Mouse (Mus musculus) myocyte (in vitro differentiated cells): ENCODE results near the gene Cgref1.

ENCODE experiments used
- CEBPB ChIP-seq: IDR thresholded peaks from 2 replicates; pipeline ENCODE4 v1.6.1; 2011; ENCODE audit warnings: mild to moderate bottlenecking, moderate library complexity; ENCODE audit not compliant: poor library complexity, insufficient read depth, severe bottlenecking
- E2F4 ChIP-seq: IDR thresholded peaks from one replicate; pipeline ENCODE4 v1.6.1; 2011; ENCODE audit warnings: mild to moderate bottlenecking, control low read depth, moderate library complexity; ENCODE audit not compliant: insufficient read depth
- MAX ChIP-seq: IDR thresholded peaks from one replicate; pipeline ENCODE4 v1.6.1; 2011; ENCODE audit warnings: low read depth, mild to moderate bottlenecking, control low read depth
- MYOD1 ChIP-seq, 3 experiments: IDR thresholded peaks; one replicate each; pipeline ENCODE4 v1.6.1; 2011; ENCODE audit warnings: control low read depth in 2 of 3, low read depth in 2 of 3, mild to moderate bottlenecking in 2 of 3, moderate library complexity in 1 of 3; ENCODE audit not compliant: insufficient read length in 2 of 3, control insufficient read depth in 1 of 3
- POLR2A ChIP-seq: IDR thresholded peaks from one replicate; pipeline ENCODE4 v1.6.1; 2011; ENCODE audit warnings: low read depth, mild to moderate bottlenecking, control low read depth, moderate library complexity; ENCODE audit not compliant: insufficient read length
- POLR2AphosphoS2 ChIP-seq: IDR thresholded peaks from one replicate; pipeline ENCODE4 v1.6.1; 2011; ENCODE audit warnings: low read depth, control low read depth; ENCODE audit not compliant: insufficient read length
- REST ChIP-seq: IDR thresholded peaks from one replicate; pipeline ENCODE4 v1.6.1; 2011; ENCODE audit warnings: mild to moderate bottlenecking, control low read depth, moderate library complexity; ENCODE audit not compliant: insufficient read depth, insufficient read length
- TCF12 ChIP-seq: IDR thresholded peaks from one replicate; pipeline ENCODE4 v1.6.1; 2011; ENCODE audit warnings: mild to moderate bottlenecking, control low read depth; ENCODE audit not compliant: poor library complexity, insufficient read depth, severe bottlenecking
- TCF3 ChIP-seq: IDR thresholded peaks from one replicate; pipeline ENCODE4 v1.6.1; 2011; ENCODE audit warnings: low read depth, control low read depth; ENCODE audit not compliant: insufficient read length
- USF1 ChIP-seq: IDR thresholded peaks from one replicate; pipeline ENCODE4 v1.6.1; 2011; ENCODE audit warnings: low read depth, mild to moderate bottlenecking, control low read depth, moderate library complexity

- TF ChIP-seq POLR2A (no peak), TCF3 (no peak), E2F4 (no peak), MYOD1 (IDR thresholded peaks at IDR 0.05; ENCODE audit: control insufficient read depth in 1 of 3, insufficient read length in 2 of 3, low read depth in 2 of 3) (no peak), MAX (no peak), POLR2AphosphoS2 (peak; percentile 49), REST (no peak), TCF12 (no peak), CEBPB (0 out of 2 replicates have a peak, but pooled peaks have one; percentile 14), USF1 (peak; percentile 12)
Observed at GRCm38 (mm10) chr5:30901860-30902259, 43.5 kb downstream of the Cgref1 start.
